Comparison of ENCODE assay signal across 8 mouse cellular contexts in genomic region chr2:163951770-163952169, GRCm38 (mm10). TPM values are rescaled to one million over a fixed set of nuclear protein-coding genes. Genes with fewer than 3 reads are reported as not detected.
DNase-seq lines count a peak whose midpoint lies in the region; ATAC-seq lines count a peak whose summit lies in the region.

No protein-coding gene starts in this region.

- no peaks in the 10 kb centered on the region for H3K36me3 ChIP-seq in kidney, embryonic 14.5 days (ENCODE audit: control insufficient read depth, insufficient read depth, low read length)
- H3K36me3 ChIP-seq in embryonic facial prominence, embryonic 10.5 days (replicated peaks), result no peaks in the 10 kb centered on the region

- H3K9ac ChIP-seq in kidney, embryonic 14.5 days (ENCODE audit: low read depth, low read length), result no peak overlapping the region

- H3K4me3 ChIP-seq in kidney, embryonic 14.5 days (ENCODE audit: low read length), result no peak overlapping the region
- no peak overlapping the region for H3K4me3 ChIP-seq in embryonic facial prominence, embryonic 10.5 days

- H3K27ac ChIP-seq in kidney, embryonic 14.5 days (ENCODE audit: low read depth, low read length), result no peak overlapping the region
- no peak overlapping the region for H3K27ac ChIP-seq in embryonic facial prominence, embryonic 10.5 days (replicated peaks)

- intact Hi-C loops in heart, postnatal 10 days (cut with DNase I), result loop anchor here (1.0 to 10.0 kb wide), 2 partner anchors 93 to 167 kb away; no protein-coding TSS in a partner anchor

- no peak for ATAC-seq in kidney, embryonic 14.5 days (ENCODE audit: low FRiP score, low TSS enrichment)

- H3K27me3 ChIP-seq in kidney, embryonic 14.5 days (ENCODE audit: control insufficient read depth, insufficient read depth, low read length), result no peaks in the 10 kb centered on the region; the same call in 1 of the 2 replicates
- H3K27me3 ChIP-seq in embryonic facial prominence, embryonic 10.5 days (replicated peaks; ENCODE audit: low read depth, poor library complexity, severe bottlenecking), result no peaks in the 10 kb centered on the region

- no peaks in the 10 kb centered on the region for H3K4me1 ChIP-seq in kidney, embryonic 14.5 days (ENCODE audit: control insufficient read depth, insufficient read depth, low read length)
- 0 out of 2 replicates have a peak, but pooled peaks cover 3% of the 10 kb centered on the region for H3K4me1 ChIP-seq in embryonic facial prominence, embryonic 10.5 days

- WGBS in kidney, embryonic 14.5 days, result 22% methylated on average over 4 of the region's 4 CpGs
- WGBS in embryonic facial prominence, embryonic 10.5 days, result 27% methylated on average over 4 of the region's 4 CpGs

- DNase-seq in kidney, adult 11 months, result peak; percentile 34
- peak; percentile 84 for DNase-seq in adrenal gland, postnatal 14 days
- DNase-seq in embryonic facial prominence, embryonic 10.5 days (ENCODE audit: low spot score), result peak; percentile 57
- peak; percentile 67 to 74 for DNase-seq in heart, postnatal 10 days
- DNase-seq in layer of hippocampus, adult 8-10 months (ENCODE audit: low spot score in 2 of 2), result peak; percentile 32 to 72
- DNase-seq in lung, postnatal 36 days, result peak; percentile 83
- DNase-seq in right cerebral cortex, postnatal 4 days, result peak; percentile 62

- no peaks in the 10 kb centered on the region for H3K9me3 ChIP-seq in kidney, embryonic 14.5 days (ENCODE audit: control insufficient read depth, low read length)
- no peaks in the 10 kb centered on the region for H3K9me3 ChIP-seq in embryonic facial prominence, embryonic 10.5 days

- no peak overlapping the region for H3K4me2 ChIP-seq in kidney, embryonic 14.5 days (replicated peaks; ENCODE audit: low read depth, low read length)

RNA-seq across cellular contexts. Expression of gene Rims4, which starts 33.3 kb away (rescaled TPM):
- 0.51 and 0.70 TPM in 2 replicates for polyA plus RNA-seq in kidney, embryonic 14.5 days (2014; fragmentation: Nextera tagmentation; extraction: Ambion mirVana)
- total RNA-seq in adrenal gland, postnatal 14 days (2021), result 72.1 and 92.7 TPM in 2 replicates
- polyA plus RNA-seq in embryonic facial prominence, embryonic 10.5 days (2016; fragmentation: Nextera tagmentation; extraction: Ambion mirVana), result 0.31 and 0.65 TPM in 2 replicates
- under 1 TPM; 0.17 to 0.27 TPM for total RNA-seq in heart, postnatal 10 days (2021)
- total RNA-seq in layer of hippocampus, adult 8-10 months (2022), result 10 to 100 TPM; 34.0 to 50.8 (median 41.7) TPM

RNA-seq across cellular contexts. Expression of gene Ywhab, which starts 43.0 kb away (rescaled TPM):
- 217 and 305 TPM in 2 replicates for polyA plus RNA-seq in kidney, embryonic 14.5 days (2014; fragmentation: Nextera tagmentation; extraction: Ambion mirVana)
- 244 and 254 TPM in 2 replicates for total RNA-seq in adrenal gland, postnatal 14 days (2021)
- 326 and 327 TPM in 2 replicates for polyA plus RNA-seq in embryonic facial prominence, embryonic 10.5 days (2016; fragmentation: Nextera tagmentation; extraction: Ambion mirVana)
- 100 to 1,000 TPM; 138 to 139 TPM for total RNA-seq in heart, postnatal 10 days (2021)
- total RNA-seq in layer of hippocampus, adult 8-10 months (2022), result 100 to 1,000 TPM; 458 to 531 (median 484) TPM

Comparison
In these comparisons a context has a peak if more than half of its experiments do, and no peak if none do; other contexts are left out.
1. DNase-seq: peak in every context shown above with its lines; median percentile 84 in adrenal gland, postnatal 14 days; 83 in lung, postnatal 36 days; 70 in heart, postnatal 10 days; 62 in right cerebral cortex, postnatal 4 days; 57 in embryonic facial prominence, embryonic 10.5 days; 52 in layer of hippocampus, adult 8-10 months; 34 in kidney, adult 11 months.
2. RNA of gene Rims4, which starts 33.3 kb away (total RNA-seq): 72.1 to 92.7 TPM in adrenal gland, postnatal 14 days and 34.0 to 50.8 TPM in layer of hippocampus, adult 8-10 months; 0.17 to 0.27 TPM in heart, postnatal 10 days; every median in the first group is over 10 times any median in the second.